Mouse (Mus musculus): ENCODE data around the gene Armh4.

Gene Armh4

GRCm38 (mm10) chr14:49733950-49734349 is 49.2 kb downstream of the Armh4 start:
- no peak for DNase-seq (ENCODE audit: low spot score)

GRCm38 (mm10) chr14:49723361-49724054 is 59.7 kb downstream of the Armh4 start:
- peak; percentile 59 for DNase-seq (ENCODE audit: low spot score)

DNA sequence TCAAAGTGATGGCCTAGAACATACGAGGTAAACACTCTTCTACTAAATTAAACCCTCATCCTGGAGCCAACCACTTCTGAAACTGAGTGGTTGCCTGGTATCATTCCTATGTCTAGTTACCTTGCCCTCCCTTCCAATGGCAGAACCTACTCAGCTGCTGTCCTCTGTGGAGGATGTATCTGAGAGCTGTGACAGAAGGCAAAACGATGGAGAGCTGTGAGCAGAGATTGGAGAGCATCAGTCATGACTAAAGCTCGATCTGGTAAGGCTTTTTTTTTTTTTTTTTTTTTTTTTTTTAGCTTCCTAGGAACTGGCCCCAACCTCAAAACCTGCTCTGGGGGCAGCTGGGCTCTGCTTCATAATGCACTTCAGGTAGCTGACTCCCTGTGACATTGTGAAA is 60.4 kb downstream of the Armh4 start:
- DNase-seq (ENCODE audit: low spot score), result no peak

- no peak for DNase-seq (ENCODE audit: low spot score)
Observed at GRCm38 (mm10) chr14:49721281-49721680, 61.9 kb downstream of the Armh4 start.

DNA sequence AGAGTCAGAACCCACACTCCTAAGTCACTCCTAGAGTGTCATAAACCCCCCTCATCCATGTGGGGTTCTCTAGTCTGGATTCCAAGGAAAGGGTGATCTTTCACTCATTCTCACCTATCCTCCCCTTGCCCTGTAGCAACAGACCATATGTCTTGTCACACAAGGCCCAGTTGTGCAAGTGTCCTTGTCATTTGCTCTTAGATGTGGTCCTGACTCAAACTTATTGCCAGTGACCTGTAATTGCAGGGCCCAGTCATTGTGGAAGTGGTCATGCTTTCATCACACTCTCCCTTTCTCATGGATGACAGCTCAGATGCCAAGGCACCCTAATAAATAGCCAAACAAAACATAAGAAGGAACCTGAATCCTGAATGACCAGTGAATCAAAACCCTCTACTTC is 63.5 kb downstream of the Armh4 start:
- DNase-seq (ENCODE audit: low spot score), result no peak

DNA sequence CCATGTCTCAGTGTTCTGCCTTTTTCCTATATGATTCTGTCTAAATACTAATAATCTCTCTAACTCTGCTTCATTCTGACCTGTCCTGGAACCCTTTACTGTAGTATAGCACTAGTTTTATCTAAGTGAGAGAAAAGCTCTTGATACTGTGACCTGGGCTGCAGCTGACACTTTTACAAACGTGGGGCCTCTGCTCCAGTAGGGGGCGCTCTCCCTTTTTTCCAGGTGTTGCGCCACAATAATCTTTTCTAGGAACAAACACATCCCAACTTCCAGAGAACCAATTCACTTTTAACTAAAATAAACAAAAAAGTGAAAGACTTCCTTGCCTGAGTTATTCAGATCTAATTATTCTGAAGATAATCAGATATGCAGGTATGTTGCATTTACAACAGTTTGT is 72.2 kb downstream of the Armh4 start:
- no peak for DNase-seq (ENCODE audit: low spot score)

GRCm38 (mm10) chr14:49703432-49704200 is 79.6 kb downstream of the Armh4 start:
- DNase-seq (ENCODE audit: low spot score), result no peak

DNA sequence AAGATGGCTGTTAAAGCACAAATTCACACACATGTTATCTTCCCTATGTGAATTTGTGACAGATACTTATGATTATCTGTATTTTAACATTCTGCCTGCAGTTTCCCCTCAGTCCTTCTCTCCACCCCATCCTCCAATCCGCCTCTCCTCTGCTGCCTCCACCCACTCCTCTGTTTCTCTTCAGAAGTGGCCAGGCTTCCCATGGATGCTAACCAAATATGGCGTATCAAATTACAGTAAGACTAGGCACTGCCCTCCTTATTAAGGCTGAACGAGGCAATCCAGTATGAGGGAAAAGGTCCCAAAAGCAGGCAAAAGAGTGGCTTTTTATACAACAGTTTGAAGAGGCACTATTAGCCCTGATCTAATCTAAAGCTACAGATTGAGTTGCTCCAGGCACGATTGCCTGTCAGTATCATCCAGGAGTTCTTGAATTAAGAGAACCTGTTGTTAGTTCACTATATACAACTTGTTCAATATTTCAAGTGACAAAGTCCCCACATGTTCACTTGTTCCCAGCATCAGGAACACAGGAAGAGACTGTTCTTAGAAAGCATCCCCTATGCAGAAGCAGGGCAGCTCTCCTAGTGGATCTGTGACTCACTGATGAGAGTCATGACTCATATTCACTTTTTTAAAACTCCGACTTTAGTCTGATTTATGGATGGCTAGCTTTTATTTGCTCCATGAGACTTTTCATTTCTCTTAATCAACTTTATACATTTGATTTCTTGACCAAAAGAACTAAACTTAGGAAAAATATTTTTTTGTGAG is 103.5 kb downstream of the Armh4 start:
- no peak for DNase-seq (ENCODE audit: low spot score)

GRCm38 (mm10) chr14:49676580-49676979 is 106.6 kb downstream of the Armh4 start:
- DNase-seq (ENCODE audit: low spot score), result no peak

- no peak for DNase-seq (ENCODE audit: low spot score)
Observed at GRCm38 (mm10) chr14:49660444-49660843, 122.7 kb downstream of the Armh4 start.

GRCm38 (mm10) chr14:49649191-49649590 is 134.0 kb downstream of the Armh4 start:
- peak; percentile 27 for DNase-seq (ENCODE audit: low spot score)

DNA sequence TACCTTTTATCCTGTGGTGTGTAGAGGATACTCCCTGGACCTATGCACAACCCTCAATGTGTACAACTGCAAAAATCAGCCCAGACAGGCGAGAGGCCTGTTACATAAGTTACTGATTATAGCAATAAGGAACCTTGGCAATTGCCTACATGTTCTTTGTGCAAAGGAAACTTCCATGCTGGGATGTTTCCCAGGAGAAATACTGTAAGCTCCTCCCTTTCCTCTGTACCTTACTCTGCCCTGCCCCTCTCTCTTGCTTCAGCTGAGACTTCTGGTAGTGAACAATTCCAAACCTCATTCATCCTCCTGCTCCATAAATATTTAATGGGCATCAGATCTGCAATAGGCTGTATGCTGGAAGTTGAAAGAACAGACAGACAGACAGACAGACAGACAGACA is 145.8 kb downstream of the Armh4 start:
- no peak for DNase-seq (ENCODE audit: low spot score)

DNA sequence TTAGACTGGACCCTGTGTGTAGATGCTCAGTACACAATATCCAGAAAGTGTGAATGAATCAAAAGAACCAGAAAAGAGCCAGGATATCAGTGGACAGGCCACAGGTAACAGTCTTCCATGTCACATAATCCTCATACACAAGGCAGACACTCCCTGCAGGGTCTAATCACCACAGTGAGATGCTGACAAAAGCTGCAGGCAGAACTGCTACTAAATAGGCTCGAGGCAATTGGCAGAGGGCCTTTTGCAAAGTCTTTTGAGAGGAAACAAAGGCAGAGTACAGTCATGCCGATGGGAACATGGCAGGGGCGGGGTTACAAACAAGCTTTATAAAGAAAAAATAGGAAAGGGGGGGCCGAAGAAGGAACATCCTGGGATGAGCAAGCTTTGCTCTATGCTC is 157.1 kb downstream of the Armh4 start:
- DNase-seq (ENCODE audit: low spot score), result no peak

Measured in testis, postnatal 14 days (tissue).